Mouse (Mus musculus): ENCODE measurements around the gene Mzf1.

GRCm38 (mm10) chr7:13028986-13029385 lies 25.6 kb downstream of the Mzf1 start:
- TF ChIP-seq CTCF (conservative IDR thresholded peaks at IDR 0.05 in 1 of 2, IDR thresholded peaks at IDR 0.05 in 1 of 2; ENCODE audit: low read depth in 2 of 2, low read length in 2 of 2): no peak
- no peak for TF ChIP-seq POLR2A (IDR thresholded peaks at IDR 0.05; ENCODE audit: low read depth, low read length)
- TF ChIP-seq RAD21 (IDR thresholded peaks at IDR 0.05; ENCODE audit: low read depth, low read length): no peak
- no peak for TF ChIP-seq MAX (IDR thresholded peaks at IDR 0.05; ENCODE audit: low read length)
- no peak for TF ChIP-seq ZNF384 (IDR thresholded peaks at IDR 0.05; ENCODE audit: low read depth, low read length)
- TF ChIP-seq E2F4 (IDR thresholded peaks at IDR 0.05; ENCODE audit: insufficient replicate concordance, low read depth, low read length): no peak
- TF ChIP-seq ZC3H11A (IDR thresholded peaks at IDR 0.05; ENCODE audit: low read depth, low read length): no peak

All from CH12.LX (cell line).